18 mouse cellular contexts compared by ENCODE assay signal in genomic region chr16:45798591-45798990, GRCm38 (mm10). TPM values are rescaled to one million over a fixed set of nuclear protein-coding genes. Genes with fewer than 3 reads are reported as not detected.
DNase-seq lines count a peak whose midpoint lies in the region; ATAC-seq and TF ChIP-seq lines count a peak whose summit lies in the region.
"Had no signal": no experiment of that assay in that cellular context is flagged by ENCODE, and none has a peak within 500 bp of the region (broad histone marks: within the 10 kb centered on the region; RNA-seq: fewer than 3 reads in every experiment).

No protein-coding gene starts in this region.

- H3K79me2 ChIP-seq in myocyte (ENCODE audit: control insufficient read depth, insufficient read depth): no peaks in the 10 kb centered on the region

- no peaks in the 10 kb centered on the region for H3K9me3 ChIP-seq in embryonic facial prominence, embryonic 15.5 days (replicated peaks)
- no peaks in the 10 kb centered on the region for H3K9me3 ChIP-seq in embryonic facial prominence, embryonic 10.5 days
- no peaks in the 10 kb centered on the region for H3K9me3 ChIP-seq in lung, embryonic 14.5 days (ENCODE audit: low read depth, low read length)
- H3K9me3 ChIP-seq: embryonic facial prominence, embryonic 13.5 days; heart, embryonic 10.5 days; hindbrain, embryonic 13.5 days; limb, embryonic 10.5 days had no signal

- no peak overlapping the region for H3K9ac ChIP-seq in embryonic facial prominence, embryonic 15.5 days
- H3K9ac ChIP-seq in lung, embryonic 14.5 days: no peak overlapping the region
- H3K9ac ChIP-seq: embryonic facial prominence, embryonic 13.5 days; hindbrain, embryonic 13.5 days had no signal

- H3K27me3 ChIP-seq in embryonic facial prominence, embryonic 15.5 days: no peaks in the 10 kb centered on the region
- H3K27me3 ChIP-seq in embryonic facial prominence, embryonic 10.5 days (replicated peaks; ENCODE audit: low read depth, poor library complexity, severe bottlenecking): no peaks in the 10 kb centered on the region
- H3K27me3 ChIP-seq in lung, embryonic 14.5 days (ENCODE audit: insufficient read depth, low read length): no peaks in the 10 kb centered on the region
- no peaks in the 10 kb centered on the region for H3K27me3 ChIP-seq in myocyte (ENCODE audit: control insufficient read depth, insufficient read depth, insufficient read length)
- H3K27me3 ChIP-seq: embryonic facial prominence, embryonic 13.5 days; hindbrain, embryonic 13.5 days had no signal

- peak overlapping the region; percentile 35; the same call in 1 of the 2 replicates for H3K27ac ChIP-seq in embryonic facial prominence, embryonic 15.5 days (replicated peaks)
- H3K27ac ChIP-seq in embryonic facial prominence, embryonic 10.5 days (replicated peaks): no peak overlapping the region
- H3K27ac ChIP-seq in lung, embryonic 14.5 days (ENCODE audit: low read depth): 0 out of 2 replicates have a peak overlapping the region, but pooled peaks have one; percentile 30
- H3K27ac ChIP-seq: embryonic facial prominence, embryonic 13.5 days; heart, embryonic 10.5 days; hindbrain, embryonic 13.5 days; limb, embryonic 10.5 days had no signal

- DNase-seq in embryonic facial prominence, embryonic 10.5 days (ENCODE audit: low spot score): no peak
- DNase-seq in lung, embryonic 14.5 days: peak; percentile 55
- DNase-seq in lung, adult 18-20 months: no peak
- DNase-seq in NIH3T3 (ENCODE audit: low read depth): peak; percentile 61
- no peak for DNase-seq in embryo, embryonic 10 days (ENCODE audit: low spot score)
- DNase-seq in frontal cortex, postnatal 36 days (ENCODE audit: low spot score in 2 of 2): no peak
- DNase-seq: adrenal gland, postnatal 36 days; cerebellum, adult 8-10 months; gastrocnemius, postnatal 36 days; heart, postnatal 10 days; kidney, adult 11 months had no signal

- H3K4me2 ChIP-seq in embryonic facial prominence, embryonic 15.5 days (replicated peaks): no peak overlapping the region
- no peak overlapping the region for H3K4me2 ChIP-seq in lung, embryonic 14.5 days
- H3K4me2 ChIP-seq in myocyte (ENCODE audit: low read depth): peak overlapping the region; percentile 3
- H3K4me2 ChIP-seq: embryonic facial prominence, embryonic 13.5 days; hindbrain, embryonic 13.5 days; liver, embryonic 11.5 days had no signal

- no peak overlapping the region for H3K4me3 ChIP-seq in embryonic facial prominence, embryonic 15.5 days (replicated peaks)
- H3K4me3 ChIP-seq in embryonic facial prominence, embryonic 10.5 days: no peak overlapping the region
- H3K4me3 ChIP-seq in lung, embryonic 14.5 days (ENCODE audit: low read depth, low read length): no peak overlapping the region
- H3K4me3 ChIP-seq in myocyte: no peak overlapping the region
- H3K4me3 ChIP-seq: embryonic facial prominence, embryonic 13.5 days; heart, embryonic 10.5 days; hindbrain, embryonic 13.5 days; limb, embryonic 10.5 days had no signal

- no peaks in the 10 kb centered on the region for H3K4me1 ChIP-seq in embryonic facial prominence, embryonic 15.5 days
- peaks cover 4% of the 10 kb centered on the region for H3K4me1 ChIP-seq in embryonic facial prominence, embryonic 10.5 days
- H3K4me1 ChIP-seq in lung, embryonic 14.5 days (ENCODE audit: insufficient read depth): 0 out of 2 replicates have a peak, but pooled peaks cover 3% of the 10 kb centered on the region
- H3K4me1 ChIP-seq: embryonic facial prominence, embryonic 13.5 days; heart, embryonic 10.5 days; hindbrain, embryonic 13.5 days had no signal

- 85% methylated on average over 2 of the region's 2 CpGs for WGBS in embryonic facial prominence, embryonic 15.5 days
- 95% methylated on average over 2 of the region's 2 CpGs for WGBS in embryonic facial prominence, embryonic 10.5 days
- 85% methylated on average over 2 of the region's 2 CpGs for WGBS in lung, embryonic 14.5 days

- no peak for TF ChIP-seq POLR2A in myocyte (IDR thresholded peaks at IDR 0.05; ENCODE audit: insufficient read length, low read depth)

- peaks cover 8% of the 10 kb centered on the region; the same call in 1 of the 2 replicates for H3K36me3 ChIP-seq in embryonic facial prominence, embryonic 15.5 days
- peaks cover 79% of the 10 kb centered on the region for H3K36me3 ChIP-seq in embryonic facial prominence, embryonic 10.5 days (replicated peaks)
- H3K36me3 ChIP-seq in lung, embryonic 14.5 days (ENCODE audit: insufficient read depth): peaks cover 65% of the 10 kb centered on the region
- peaks cover 52% of the 10 kb centered on the region for H3K36me3 ChIP-seq in myocyte (ENCODE audit: control insufficient read depth, insufficient read depth)

- ATAC-seq in embryonic facial prominence, embryonic 15.5 days (ENCODE audit: insufficient number of reproducible peaks, low FRiP score, low TSS enrichment, low read depth): no peak
- peak; percentile 41 for ATAC-seq in lung, embryonic 14.5 days (ENCODE audit: insufficient read depth)

- H3ac ChIP-seq in myocyte (ENCODE audit: control insufficient read depth, insufficient read length): no peak overlapping the region

- TF ChIP-seq CTCF in lung, embryonic 14.5 days (IDR thresholded peaks at IDR 0.05; ENCODE audit: low read depth): no peak

TF ChIP-seq in myocyte, 11 proteins besides CTCF, POLR2A, EP300 and RAD21:
- no peak for TF ChIP-seq MYOG (IDR thresholded peaks at IDR 0.05; ENCODE audit: control insufficient read depth in 1 of 3, insufficient read depth in 1 of 3, insufficient read length in 2 of 3, low read depth in 2 of 3)
- TF ChIP-seq MYOD1 (IDR thresholded peaks at IDR 0.05; ENCODE audit: control insufficient read depth in 1 of 3, insufficient read length in 2 of 3, low read depth in 2 of 3): no peak
- TF ChIP-seq MAX (IDR thresholded peaks at IDR 0.05; ENCODE audit: low read depth): no peak
- TF ChIP-seq E2F4 (IDR thresholded peaks at IDR 0.05; ENCODE audit: insufficient read depth): no peak
- TF ChIP-seq TCF12 (IDR thresholded peaks at IDR 0.05; ENCODE audit: insufficient read depth, poor library complexity, severe bottlenecking): no peak
- TF ChIP-seq SRF (IDR thresholded peaks at IDR 0.05; ENCODE audit: control insufficient read depth, insufficient read length, low read depth): no peak
- TF ChIP-seq TCF3 (IDR thresholded peaks at IDR 0.05; ENCODE audit: insufficient read length, low read depth): no peak
- no peak for TF ChIP-seq USF1 (IDR thresholded peaks at IDR 0.05; ENCODE audit: low read depth)
- TF ChIP-seq CEBPB (IDR thresholded peaks at IDR 0.05; ENCODE audit: insufficient read depth, poor library complexity, severe bottlenecking): no peak
- no peak for TF ChIP-seq REST (IDR thresholded peaks at IDR 0.05; ENCODE audit: insufficient read depth, insufficient read length)
- no peak for TF ChIP-seq POLR2AphosphoS2 (IDR thresholded peaks at IDR 0.05; ENCODE audit: insufficient read length, low read depth)

RNA-seq across cellular contexts. Expression of gene Abhd10, which starts 55.8 kb away (rescaled TPM):
- 32.4 and 33.2 TPM in 2 replicates for polyA plus RNA-seq in embryonic facial prominence, embryonic 15.5 days (2015; fragmentation: Nextera tagmentation; extraction: Ambion mirVana)
- polyA plus RNA-seq in embryonic facial prominence, embryonic 10.5 days (2016; fragmentation: Nextera tagmentation; extraction: Ambion mirVana): 40.7 and 43.8 TPM in 2 replicates
- polyA plus RNA-seq in lung, embryonic 14.5 days (2014; fragmentation: Nextera tagmentation; extraction: Ambion mirVana): 35.6 and 39.6 TPM in 2 replicates
- 6.9 TPM for polyA plus RNA-seq in myocyte (2012; fragmentation: generic; extraction: Trizol)

Comparison
In these comparisons a context has a peak if more than half of its experiments do, and no peak if none do; other contexts are left out.
1. DNase-seq: peak in lung, embryonic 14.5 days (single experiment) and NIH3T3 (single experiment); none in embryonic facial prominence, embryonic 10.5 days (single experiment), lung, adult 18-20 months (0 of 2), embryo, embryonic 10 days (single experiment) and frontal cortex, postnatal 36 days (0 of 2).